Mouse (Mus musculus): Measurements from ENCODE around the gene Satb2.

GRCm38 (mm10) chr1:56973593-56973950 is 4.9 kb downstream of the Satb2 start:
- TF ChIP-seq EP300 (IDR thresholded peaks at IDR 0.05; ENCODE audit: low read depth) (no peak), CTCF (IDR thresholded peaks at IDR 0.05; ENCODE audit: low read depth) (no peak)

All from heart, postnatal 0 days (tissue).